Comparison of ENCODE assay signal across 9 mouse cellular contexts in genomic region chr16:36693818-36694413, GRCm38 (mm10). TPM values are rescaled to one million over a fixed set of nuclear protein-coding genes. Genes with fewer than 3 reads are reported as not detected.
DNase-seq lines count a peak whose midpoint lies in the region; ATAC-seq and TF ChIP-seq lines count a peak whose summit lies in the region.
"Had no signal": no experiment of that assay in that cellular context is flagged by ENCODE, and none has a peak within 500 bp of the region (broad histone marks: within the 10 kb centered on the region; RNA-seq: fewer than 3 reads in every experiment).

TSS of gene Ildr1 (plus strand) at chr16:36693978.

- H3K27ac ChIP-seq in cerebellum, adult 2 months (ENCODE audit: insufficient read depth, low read length), result no peak within 1 kb of the TSS
- H3K27ac ChIP-seq in ES-E14 (ENCODE audit: insufficient read depth, low read depth, low read length, poor library complexity, severe bottlenecking), result no peak within 1 kb of the TSS
- no peak within 1 kb of the TSS for H3K27ac ChIP-seq in hindbrain, embryonic 12.5 days
- H3K27ac ChIP-seq in limb, embryonic 14.5 days (replicated peaks; ENCODE audit: low read depth, low read length), result no peak within 1 kb of the TSS
- H3K27ac ChIP-seq in midbrain, postnatal 0 days (ENCODE audit: low read depth, low read length), result no peak within 1 kb of the TSS

- intact Hi-C loops in left cerebral cortex, postnatal 4 days (cut with DNase I), result no loop called here

- H3K36me3 ChIP-seq in ES-E14 (ENCODE audit: control insufficient read depth, insufficient read depth, low read length, poor library complexity, severe bottlenecking), result no peaks in the 10 kb centered on the region
- H3K36me3 ChIP-seq in hindbrain, embryonic 12.5 days, result no peaks in the 10 kb centered on the region
- no peaks in the 10 kb centered on the region for H3K36me3 ChIP-seq in limb, embryonic 14.5 days (ENCODE audit: control insufficient read depth, insufficient read depth, low read length)
- H3K36me3 ChIP-seq in midbrain, postnatal 0 days (ENCODE audit: insufficient read depth, low read length), result no peaks in the 10 kb centered on the region

- DNase-seq in cerebellum, adult 2 months, result peak in 1 of 2 experiments; percentile 14
- no peak for DNase-seq in cerebellum, adult 11-12 months
- DNase-seq in ES-E14 (ENCODE audit: low read depth, low spot score), result no peak
- peak; percentile 3 for DNase-seq in limb, embryonic 14.5 days (ENCODE audit: low spot score)
- no peak for DNase-seq in midbrain, postnatal 0 days (ENCODE audit: low spot score)
- DNase-seq in urinary bladder, postnatal 10 days (ENCODE audit: low spot score), result peak; percentile 15
- DNase-seq in left cerebral cortex, postnatal 4 days, result no peak

- no peaks in the 10 kb centered on the region for H3K27me3 ChIP-seq in cerebellum, adult 2 months (ENCODE audit: control insufficient read depth, insufficient read depth, low read length)
- H3K27me3 ChIP-seq in hindbrain, embryonic 12.5 days, result peaks cover 23% of the 10 kb centered on the region
- no peaks in the 10 kb centered on the region; the same call in 1 of the 2 replicates for H3K27me3 ChIP-seq in limb, embryonic 14.5 days (ENCODE audit: control insufficient read depth, insufficient read depth, low read length)
- H3K27me3 ChIP-seq in midbrain, postnatal 0 days (ENCODE audit: insufficient read depth, low read length), result 0 out of 2 replicates have a peak, but pooled peaks cover 11% of the 10 kb centered on the region

- peak within 1 kb of the TSS; percentile 24 for H3K4me3 ChIP-seq in cerebellum, adult 2 months (replicated peaks; ENCODE audit: insufficient read depth, low read depth, low read length)
- peak within 1 kb of the TSS; percentile 57 to 71 for H3K4me3 ChIP-seq in ES-E14 (ENCODE audit: insufficient read depth in 1 of 2, low read depth in 1 of 2, low read length in 2 of 2, poor library complexity in 1 of 2, severe bottlenecking in 1 of 2)
- peak within 1 kb of the TSS; percentile 42 for H3K4me3 ChIP-seq in hindbrain, embryonic 12.5 days
- peak within 1 kb of the TSS; percentile 40 for H3K4me3 ChIP-seq in limb, embryonic 14.5 days (replicated peaks; ENCODE audit: low read length)
- peak within 1 kb of the TSS; percentile 50 for H3K4me3 ChIP-seq in midbrain, postnatal 0 days (ENCODE audit: low read depth, low read length)

- H3K4me2 ChIP-seq in hindbrain, embryonic 12.5 days (replicated peaks), result peak within 1 kb of the TSS; percentile 75
- peak within 1 kb of the TSS; percentile 75 for H3K4me2 ChIP-seq in limb, embryonic 14.5 days (replicated peaks; ENCODE audit: low read depth, low read length, severe bottlenecking)
- peak within 1 kb of the TSS; percentile 88 for H3K4me2 ChIP-seq in midbrain, postnatal 0 days (ENCODE audit: low read depth, low read length, poor library complexity, severe bottlenecking)

- no peak for TF ChIP-seq POLR2A in cerebellum, adult 2 months (IDR thresholded peaks at IDR 0.05; ENCODE audit: borderline replicate concordance, insufficient read depth, low read length)
- TF ChIP-seq POLR2A in limb, embryonic 14.5 days (IDR thresholded peaks at IDR 0.05; ENCODE audit: borderline replicate concordance, extremely low read depth, insufficient read depth, insufficient read length), result no peak

- 2% methylated on average over 40 of the region's 40 CpGs for WGBS in cerebellum, adult 2 months
- 1% methylated on average over 40 of the region's 40 CpGs for WGBS in hindbrain, embryonic 12.5 days
- WGBS in limb, embryonic 14.5 days, result under 1% methylated on average over 30 of the region's 40 CpGs
- WGBS in midbrain, postnatal 0 days, result 1% methylated on average over 40 of the region's 40 CpGs

- H3K9me3 ChIP-seq in ES-E14 (ENCODE audit: control insufficient read depth, insufficient read depth, low read depth, low read length), result no peaks in the 10 kb centered on the region
- no peaks in the 10 kb centered on the region for H3K9me3 ChIP-seq in hindbrain, embryonic 12.5 days (replicated peaks)
- no peaks in the 10 kb centered on the region for H3K9me3 ChIP-seq in limb, embryonic 14.5 days (ENCODE audit: control insufficient read depth, low read length)
- no peaks in the 10 kb centered on the region for H3K9me3 ChIP-seq in midbrain, postnatal 0 days (ENCODE audit: low read length)

- H3K9ac ChIP-seq in ES-E14 (ENCODE audit: insufficient read depth, low read depth, low read length, poor library complexity, severe bottlenecking), result peak within 1 kb of the TSS; percentile 39
- peak within 1 kb of the TSS; percentile 45 for H3K9ac ChIP-seq in hindbrain, embryonic 12.5 days
- H3K9ac ChIP-seq in limb, embryonic 14.5 days (ENCODE audit: low read depth, low read length, severe bottlenecking), result peak within 1 kb of the TSS; percentile 36; the same call in 1 of the 2 replicates
- peak within 1 kb of the TSS; percentile 63 for H3K9ac ChIP-seq in midbrain, postnatal 0 days (replicated peaks; ENCODE audit: low read length, poor library complexity, severe bottlenecking)

- in situ Hi-C loops in ES-E14 (cut with MboI; ENCODE audit: low sequenced_read_pairs in 2 of 2, unreplicated experiment in 2 of 2), result no loop called here

- H3K4me1 ChIP-seq in cerebellum, adult 2 months (ENCODE audit: control insufficient read depth, insufficient read depth, low read length), result no peaks in the 10 kb centered on the region
- H3K4me1 ChIP-seq in ES-E14 (ENCODE audit: control insufficient read depth in 2 of 2, insufficient read depth in 2 of 2, low read length in 2 of 2, poor library complexity in 1 of 2), result 0 out of 4 replicates have a peak, but pooled peaks cover 0 to 3% of the 10 kb centered on the region in 2 experiments
- peaks cover 9% of the 10 kb centered on the region for H3K4me1 ChIP-seq in hindbrain, embryonic 12.5 days
- H3K4me1 ChIP-seq in limb, embryonic 14.5 days (ENCODE audit: control insufficient read depth, insufficient read depth, low read length), result peaks cover 6% of the 10 kb centered on the region
- no peaks in the 10 kb centered on the region for H3K4me1 ChIP-seq in midbrain, postnatal 0 days (ENCODE audit: insufficient read depth, low read length)

- no peak for TF ChIP-seq CTCF in cerebellum, adult 2 months (IDR thresholded peaks at IDR 0.05; ENCODE audit: borderline replicate concordance, insufficient read depth, low read depth, low read length)
- no peak for TF ChIP-seq CTCF in midbrain, postnatal 0 days (IDR thresholded peaks at IDR 0.05)

- peak; percentile 32; the same call in 1 of the 2 replicates for ATAC-seq in hindbrain, embryonic 12.5 days (ENCODE audit: low FRiP score)
- no peak for ATAC-seq in limb, embryonic 14.5 days (ENCODE audit: low FRiP score, low read depth)
- peak; percentile 58; the same call in 1 of the 2 replicates for ATAC-seq in midbrain, postnatal 0 days (ENCODE audit: low FRiP score)

TF ChIP-seq in ES-E14, 5 proteins besides CTCF, POLR2A, EP300 and RAD21:
- TF ChIP-seq MAFK (IDR thresholded peaks at IDR 0.05; ENCODE audit: insufficient read depth, low read depth, low read length) (no peak), ZNF384 (IDR thresholded peaks at IDR 0.05; ENCODE audit: low read depth, low read length) (no peak), CHD2 (IDR thresholded peaks at IDR 0.05; ENCODE audit: low read depth, low read length) (no peak), ZC3H11A (IDR thresholded peaks at IDR 0.05; ENCODE audit: borderline replicate concordance, low read depth, low read length) (no peak), HCFC1 (IDR thresholded peaks at IDR 0.05; ENCODE audit: borderline replicate concordance, insufficient read depth, low read length) (no peak)

RNA-seq across cellular contexts. Expression of gene Ildr1, which starts in this region (rescaled TPM):
- polyA plus RNA-seq in cerebellum, adult 2 months (2012; rRNA removed), result 0.70 and 0.77 TPM in 2 replicates
- 12.8 and 24.8 TPM in 2 replicates for total RNA-seq in ES-E14 (2012; rRNA removed)
- 0.53 and 1.3 TPM in 2 replicates for polyA plus RNA-seq in hindbrain, embryonic 12.5 days (2016; fragmentation: Nextera tagmentation; extraction: Ambion mirVana)
- 0.92 and 0.97 TPM in 2 replicates for polyA plus RNA-seq in limb, embryonic 14.5 days (2012; rRNA removed)
- 1.3 and 1.6 TPM in 2 replicates for polyA plus RNA-seq in limb, embryonic 14.5 days (2014; fragmentation: Nextera tagmentation; extraction: Ambion mirVana)
- 0.52 and 0.93 TPM in 2 replicates for total RNA-seq in midbrain, postnatal 0 days (2014; rRNA removed)
- polyA plus RNA-seq in midbrain, postnatal 0 days (2015; fragmentation: Nextera tagmentation; extraction: Ambion mirVana), result 1.1 and 1.2 TPM in 2 replicates
- total RNA-seq in left cerebral cortex, postnatal 4 days (2021), result under 1 TPM; 0.18 to 0.56 TPM
- polyA plus RNA-seq: C2C12 had no signal

Comparison
In these comparisons a context has a peak if more than half of its experiments do, and no peak if none do; other contexts are left out.
1. DNase-seq: peak in limb, embryonic 14.5 days (single experiment) and urinary bladder, postnatal 10 days (single experiment); none in cerebellum, adult 11-12 months (single experiment), ES-E14 (single experiment), midbrain, postnatal 0 days (single experiment) and left cerebral cortex, postnatal 4 days (single experiment).
2. Peak in every context shown above with its lines, with median percentiles within 50 percentile points of each other: H3K4me3 ChIP-seq, H3K9ac ChIP-seq and H3K4me2 ChIP-seq.